Mouse (Mus musculus) forebrain, embryonic 13.5 days (tissue): Measurements from ENCODE around the gene Ptp4a2. TPM values are rescaled to one million over a fixed set of nuclear protein-coding genes. Genes with fewer than 3 reads are reported as not detected.
"Not testable (repeated sequence)": the region's sequence is repeated elsewhere in the genome, so short reads cannot be mapped to it uniquely, and the experiment has no call there.

ENCODE experiments used
- ATAC-seq: fragments of 200-750 bp; cut with Nextera tagmentation; 2 replicates; pipeline ENCODE4 v1.8.0; 2017
- H3K27ac ChIP-seq: fragments of 300-500 bp; sonication (generic); 2 replicates; pipeline ENCODE4 v1.5.1; 2015; ENCODE audit warnings: inconsistent platforms, mild to moderate bottlenecking, moderate library complexity
- H3K27me3 ChIP-seq: fragments of 300-500 bp; sonication (generic); 2 replicates; pipeline ENCODE4 v1.6.1; 2015; ENCODE audit warnings: mild to moderate bottlenecking, inconsistent platforms
- H3K36me3 ChIP-seq: fragments of 300-500 bp; sonication (generic); 2 replicates; pipeline ENCODE4 v1.6.1; 2015; ENCODE audit warnings: mild to moderate bottlenecking, inconsistent platforms; ENCODE audit not compliant: poor library complexity, severe bottlenecking
- H3K4me1 ChIP-seq: fragments of 300-500 bp; sonication (generic); 2 replicates; pipeline ENCODE4 v1.6.1; 2015; ENCODE audit warnings: inconsistent platforms
- H3K4me2 ChIP-seq: fragments of 300-500 bp; sonication (generic); 2 replicates; pipeline ENCODE4 v1.6.1; 2015; ENCODE audit warnings: inconsistent platforms, mild to moderate bottlenecking, moderate library complexity
- H3K4me3 ChIP-seq: fragments of 300-500 bp; sonication (generic); 2 replicates; pipeline ENCODE4 v1.5.1; 2015; ENCODE audit warnings: mild to moderate bottlenecking, inconsistent platforms
- H3K9ac ChIP-seq: fragments of 300-500 bp; sonication (generic); 2 replicates; pipeline ENCODE4 v1.6.1; 2015; ENCODE audit warnings: mild to moderate bottlenecking, inconsistent platforms
- H3K9me3 ChIP-seq: fragments of 300-500 bp; sonication (generic); replicated peaks from 2 replicates; pipeline ENCODE4 v1.6.1; 2016; ENCODE audit warnings: inconsistent platforms
- WGBS: fragments of 180-500 bp; shearing (Covaris S2); methylation state at CpG from one replicate; pipeline ENCODE4 v1.1.7; 2015; 5-methylcytosine and 5-hydroxymethylcytosine counted together
- polyA plus RNA-seq: library from polyadenylated mRNA; unstranded; fragments of >200 nt; fragmentation: Nextera tagmentation; extraction: Ambion mirVana; gene quantifications from 2 replicates; pipeline ENCODE4 v1.2.1, GENCODE M21; 2015

The Ptp4a2 gene
- polyA plus RNA-seq, 1 experiment from 2014 or later, result 389 TPM

GRCm38 (mm10) chr4:129860456-129860855, 49.4 kb downstream of the Ptp4a2 start:
- no peaks in the 10 kb centered on the region for H3K9me3 ChIP-seq
- no peaks in the 10 kb centered on the region for H3K4me1 ChIP-seq
- 92% methylated on average over 9 of the region's 9 CpGs for WGBS
- no peaks in the 10 kb centered on the region for H3K27me3 ChIP-seq
- ATAC-seq, result no peak
- H3K4me3 ChIP-seq, result no peak overlapping the region
- H3K4me2 ChIP-seq, result no peak overlapping the region
- H3K9ac ChIP-seq, result no peak overlapping the region
- no peaks in the 10 kb centered on the region for H3K36me3 ChIP-seq
- H3K27ac ChIP-seq, result no peak overlapping the region

GRCm38 (mm10) chr4:129861400-129861799, 50.4 kb downstream of the Ptp4a2 start:
- H3K4me2 ChIP-seq, result no peak overlapping the region
- H3K36me3 ChIP-seq, result no peaks in the 10 kb centered on the region
- no peaks in the 10 kb centered on the region for H3K4me1 ChIP-seq
- no peaks in the 10 kb centered on the region for H3K27me3 ChIP-seq
- H3K4me3 ChIP-seq, result no peak overlapping the region
- 89% methylated on average over 8 of the region's 8 CpGs for WGBS
- no peaks in the 10 kb centered on the region for H3K9me3 ChIP-seq
- no peak for ATAC-seq
- no peak overlapping the region for H3K9ac ChIP-seq
- no peak overlapping the region for H3K27ac ChIP-seq

- Histone ChIP-seq H3K4me2 (no peak overlapping the region), H3K4me1 (no peaks in the 10 kb centered on the region), H3K27me3 (no peaks in the 10 kb centered on the region), H3K9ac (no peak overlapping the region), H3K4me3 (no peak overlapping the region), H3K9me3 (no peaks in the 10 kb centered on the region), H3K36me3 (no peaks in the 10 kb centered on the region), H3K27ac (no peak overlapping the region)
- ATAC-seq, result no peak
- 82% methylated on average over 3 of the region's 3 CpGs for WGBS
Measured at GRCm38 (mm10) chr4:129862357-129862756, 51.3 kb downstream of the Ptp4a2 start.

DNA sequence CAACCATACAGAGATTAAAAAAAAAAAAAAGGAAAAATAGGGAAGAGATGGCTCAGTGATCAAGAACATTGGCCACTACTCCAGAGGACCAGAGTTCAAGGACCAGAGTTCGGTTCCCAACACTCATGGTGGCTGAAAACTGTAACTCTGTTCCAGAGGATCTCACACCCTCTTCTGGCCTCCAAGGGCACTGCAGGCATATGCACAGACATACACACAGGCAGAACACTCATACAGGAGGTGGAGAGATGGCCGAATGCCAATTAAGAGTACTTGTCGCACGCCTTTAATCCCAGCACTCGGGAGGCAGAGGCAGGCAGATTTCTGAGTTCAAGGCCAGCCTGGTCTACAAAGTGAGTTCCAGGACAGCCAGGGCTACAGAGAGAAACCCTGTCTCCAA, 55.2 kb downstream of the Ptp4a2 start:
- 98% methylated on average over 5 of the region's 5 CpGs for WGBS
- ATAC-seq, H3K9me3 ChIP-seq, H3K4me3 ChIP-seq, H3K4me1 ChIP-seq, H3K27ac ChIP-seq, H3K9ac ChIP-seq, H3K4me2 ChIP-seq, H3K36me3 ChIP-seq, H3K27me3 ChIP-seq: not testable (repeated sequence)

- Histone ChIP-seq H3K27ac (no peak overlapping the region), H3K27me3 (no peaks in the 10 kb centered on the region), H3K9me3 (no peaks in the 10 kb centered on the region), H3K4me1 (no peaks in the 10 kb centered on the region), H3K36me3 (no peaks in the 10 kb centered on the region), H3K9ac (no peak overlapping the region), H3K4me3 (no peak overlapping the region), H3K4me2 (no peak overlapping the region)
- no peak for ATAC-seq
- 77% methylated on average over 6 of the region's 6 CpGs for WGBS
Measured at GRCm38 (mm10) chr4:129868211-129868610, 57.2 kb downstream of the Ptp4a2 start.

GRCm38 (mm10) chr4:129870483-129870882, 59.5 kb downstream of the Ptp4a2 start:
- H3K9ac ChIP-seq, result no peak overlapping the region
- no peak for ATAC-seq

GRCm38 (mm10) chr4:129872376-129872922, 61.4 kb downstream of the Ptp4a2 start:
- ATAC-seq, result no peak
- H3K27me3 ChIP-seq, result no peaks in the 10 kb centered on the region
- H3K4me1 ChIP-seq, result peaks cover 7% of the 10 kb centered on the region
- no peak overlapping the region for H3K4me3 ChIP-seq
- WGBS, result 89% methylated on average over 9 of the region's 9 CpGs
- no peak overlapping the region for H3K9ac ChIP-seq
- no peak overlapping the region for H3K4me2 ChIP-seq
- H3K27ac ChIP-seq, result no peak overlapping the region
- no peaks in the 10 kb centered on the region for H3K36me3 ChIP-seq
- no peaks in the 10 kb centered on the region for H3K9me3 ChIP-seq

More at GRCm38 (mm10) chr4:129870483-129870882, 59.5 kb downstream of the Ptp4a2 start:
- no peaks in the 10 kb centered on the region for H3K4me1 ChIP-seq
- H3K4me2 ChIP-seq, result no peak overlapping the region
- no peaks in the 10 kb centered on the region for H3K9me3 ChIP-seq
- no peak overlapping the region for H3K4me3 ChIP-seq
- no peaks in the 10 kb centered on the region for H3K36me3 ChIP-seq
- 85% methylated on average over 6 of the region's 6 CpGs for WGBS
- no peak overlapping the region for H3K27ac ChIP-seq
- H3K27me3 ChIP-seq, result no peaks in the 10 kb centered on the region

DNA sequence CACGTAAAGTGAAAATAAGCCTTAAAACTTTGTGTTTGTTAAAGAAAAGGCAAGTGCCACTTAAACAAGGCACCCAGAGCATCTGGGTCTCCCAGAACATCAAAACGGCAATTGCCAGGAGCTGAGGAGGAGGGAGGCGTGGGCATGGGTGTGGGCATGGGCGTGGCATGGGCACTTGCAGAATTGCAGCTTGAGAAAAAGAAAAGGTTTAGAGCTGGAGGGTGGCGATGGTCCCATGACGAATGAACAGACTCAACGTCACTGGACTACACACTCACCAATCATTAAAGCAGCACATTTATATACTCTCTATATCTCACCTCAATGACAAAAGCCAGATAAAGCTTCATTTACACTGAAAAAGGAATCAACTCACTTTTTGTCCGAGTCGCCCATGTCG, 63.8 kb downstream of the Ptp4a2 start:
- Histone ChIP-seq H3K36me3 (no peaks in the 10 kb centered on the region), H3K4me1 (peaks cover 13% of the 10 kb centered on the region), H3K4me3 (no peak overlapping the region), H3K9ac (no peak overlapping the region), H3K27ac (no peak overlapping the region), H3K27me3 (no peaks in the 10 kb centered on the region), H3K4me2 (no peak overlapping the region), H3K9me3 (no peaks in the 10 kb centered on the region)
- 88% methylated on average over 10 of the region's 10 CpGs for WGBS
- ATAC-seq, result no peak

DNA sequence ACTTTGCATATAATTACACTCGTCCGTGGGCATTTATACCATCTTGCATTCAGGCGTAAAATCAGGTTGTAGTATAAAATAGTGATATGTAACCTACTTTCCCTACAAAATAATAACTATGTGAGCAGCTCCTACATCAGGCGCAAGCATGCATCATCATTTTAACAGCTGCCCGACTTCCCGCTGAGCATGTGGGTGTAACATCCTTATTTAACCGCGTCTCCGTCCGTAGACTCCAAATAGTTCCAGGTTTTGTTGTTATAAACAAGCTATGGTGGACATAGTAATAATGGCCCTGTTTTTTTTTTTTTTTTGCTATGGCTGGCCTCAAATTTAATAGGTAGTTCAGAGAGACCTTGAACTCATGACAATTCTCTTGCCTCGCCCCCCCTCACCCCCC, 64.4 kb downstream of the Ptp4a2 start:
- no peak for ATAC-seq
- H3K9me3 ChIP-seq, result no peaks in the 10 kb centered on the region
- no peaks in the 10 kb centered on the region for H3K27me3 ChIP-seq
- 82% methylated on average over 11 of the region's 11 CpGs for WGBS
- H3K4me2 ChIP-seq, result no peak overlapping the region
- no peak overlapping the region for H3K4me3 ChIP-seq
- H3K4me1 ChIP-seq, result peaks cover 13% of the 10 kb centered on the region
- no peak overlapping the region for H3K27ac ChIP-seq
- no peaks in the 10 kb centered on the region for H3K36me3 ChIP-seq
- no peak overlapping the region for H3K9ac ChIP-seq

- peak overlapping the region; percentile 31 for H3K4me3 ChIP-seq
- peaks cover 13% of the 10 kb centered on the region for H3K4me1 ChIP-seq
- no peaks in the 10 kb centered on the region for H3K36me3 ChIP-seq
- H3K4me2 ChIP-seq, result peak overlapping the region; percentile 60
- peak; percentile 63 for ATAC-seq
- H3K9ac ChIP-seq, result peak overlapping the region; percentile 56
- peak overlapping the region; percentile 69 for H3K27ac ChIP-seq
- H3K27me3 ChIP-seq, result no peaks in the 10 kb centered on the region
- 13% methylated on average over 21 of the region's 21 CpGs for WGBS
- H3K9me3 ChIP-seq, result no peaks in the 10 kb centered on the region
Measured at GRCm38 (mm10) chr4:129876831-129877764, 66.1 kb downstream of the Ptp4a2 start.

DNA sequence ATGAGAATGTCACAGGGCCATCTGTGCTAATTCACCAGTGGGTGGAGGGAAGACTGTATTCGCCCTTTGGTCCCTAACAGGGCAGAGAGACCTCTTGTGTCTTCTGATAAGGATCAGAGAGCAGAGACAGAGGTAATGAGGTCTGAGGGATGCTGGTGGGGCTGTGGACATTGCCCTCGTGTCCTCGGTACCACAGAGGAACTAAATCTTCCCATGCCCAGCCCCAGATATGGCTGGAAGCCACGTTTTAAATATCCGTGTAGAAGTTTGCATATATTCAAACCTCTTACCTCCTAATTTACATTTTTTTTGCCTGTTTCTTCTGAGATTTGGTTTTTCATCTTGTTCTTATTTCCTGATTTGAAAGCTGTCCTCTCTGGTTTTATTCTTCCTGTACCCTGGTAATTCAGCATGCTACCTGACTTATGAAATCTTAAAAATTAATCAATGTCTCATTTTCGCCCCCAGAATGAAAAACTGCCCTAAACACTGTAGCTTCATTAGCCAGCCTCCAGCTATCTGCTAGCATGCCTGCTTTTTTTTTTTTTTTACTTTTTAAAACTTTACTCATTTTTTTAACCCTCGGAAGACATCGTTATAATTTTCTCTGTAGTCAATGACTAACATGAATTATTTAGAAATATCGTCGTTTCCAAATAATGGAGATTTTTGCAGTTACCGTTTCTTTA, 67.1 kb downstream of the Ptp4a2 start:
- Histone ChIP-seq H3K9ac (no peak overlapping the region), H3K4me2 (peak overlapping the region; percentile 60), H3K27ac (no peak overlapping the region), H3K9me3 (no peaks in the 10 kb centered on the region), H3K27me3 (no peaks in the 10 kb centered on the region), H3K4me1 (peaks cover 13% of the 10 kb centered on the region), H3K36me3 (no peaks in the 10 kb centered on the region), H3K4me3 (no peak overlapping the region)
- 68% methylated on average over 11 of the region's 11 CpGs for WGBS
- ATAC-seq, result no peak

- no peak for ATAC-seq
- Histone ChIP-seq H3K27me3 (no peaks in the 10 kb centered on the region), H3K4me1 (peaks cover 13% of the 10 kb centered on the region), H3K27ac (no peak overlapping the region), H3K4me2 (no peak overlapping the region), H3K36me3 (no peaks in the 10 kb centered on the region), H3K4me3 (no peak overlapping the region), H3K9me3 (no peaks in the 10 kb centered on the region), H3K9ac (no peak overlapping the region)
- 67% methylated on average over 8 of the region's 8 CpGs for WGBS
Measured at GRCm38 (mm10) chr4:129878656-129879145, 67.7 kb downstream of the Ptp4a2 start.
